Mouse (Mus musculus) lung, adult 10 weeks (tissue): ENCODE results near the gene Adra2b. TPM values are rescaled to one million over a fixed set of nuclear protein-coding genes. Genes with fewer than 3 reads are reported as not detected.

Experiments
- polyA plus RNA-seq: library from polyadenylated mRNA; stranded (reverse); fragments of 350-450 nt; fragmentation: Illumina TruSeq; extraction: RNeasy Lipid Tissue Mini Kit (QIAGEN cat#74804); gene quantifications from one replicate; pipeline ENCODE4 v1.2.3, GENCODE M21; 2014; ENCODE audit warnings: low read depth, low replicate concordance; ENCODE audit not compliant: insufficient read depth

The Adra2b gene
- 0.08 TPM for polyA plus RNA-seq

DNA sequence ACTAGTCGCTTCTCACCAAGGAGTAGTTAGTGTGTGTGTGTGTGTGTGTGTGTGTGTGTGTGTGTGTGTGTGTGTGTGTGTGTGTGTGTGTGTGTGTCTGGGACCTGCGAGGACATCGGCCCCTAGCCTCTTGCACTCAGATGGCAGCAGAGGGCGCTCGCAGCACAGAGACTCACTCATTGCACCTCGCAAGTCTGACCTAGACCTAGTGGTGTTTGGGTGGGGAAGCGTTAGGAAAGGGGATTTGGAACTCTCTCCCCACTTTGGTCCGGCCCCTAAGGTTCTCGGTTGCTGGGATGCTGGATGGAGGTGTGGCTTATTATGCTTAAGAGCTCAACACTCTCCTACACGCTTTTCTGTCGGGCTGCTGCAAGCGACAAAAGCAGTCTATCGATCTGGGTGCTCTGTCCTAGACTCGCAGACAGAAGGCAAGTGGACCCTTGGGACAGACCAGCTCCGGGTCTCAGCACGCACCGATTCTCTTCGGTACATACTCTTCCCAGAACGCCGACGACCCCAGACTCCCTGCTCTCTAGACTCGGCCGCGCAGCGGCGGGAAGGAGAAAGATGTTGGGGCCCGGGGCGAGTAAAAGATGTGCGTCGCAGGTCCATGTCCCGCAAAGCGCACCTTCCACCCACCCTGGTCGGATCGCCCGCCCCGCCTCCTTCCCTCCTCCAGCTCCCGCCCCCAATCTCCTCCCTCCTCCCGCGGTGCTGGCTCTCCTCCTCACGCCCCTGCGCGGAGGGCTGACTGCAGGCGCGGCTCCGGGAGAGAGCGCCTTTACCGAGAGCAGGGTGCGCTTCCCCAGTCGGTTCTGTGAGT lies at the start of gene Adra2b:
Gene Adra2b, plus strand, starts transcription at position 750 of the 823 bp plus-strand sequence.

DNA sequence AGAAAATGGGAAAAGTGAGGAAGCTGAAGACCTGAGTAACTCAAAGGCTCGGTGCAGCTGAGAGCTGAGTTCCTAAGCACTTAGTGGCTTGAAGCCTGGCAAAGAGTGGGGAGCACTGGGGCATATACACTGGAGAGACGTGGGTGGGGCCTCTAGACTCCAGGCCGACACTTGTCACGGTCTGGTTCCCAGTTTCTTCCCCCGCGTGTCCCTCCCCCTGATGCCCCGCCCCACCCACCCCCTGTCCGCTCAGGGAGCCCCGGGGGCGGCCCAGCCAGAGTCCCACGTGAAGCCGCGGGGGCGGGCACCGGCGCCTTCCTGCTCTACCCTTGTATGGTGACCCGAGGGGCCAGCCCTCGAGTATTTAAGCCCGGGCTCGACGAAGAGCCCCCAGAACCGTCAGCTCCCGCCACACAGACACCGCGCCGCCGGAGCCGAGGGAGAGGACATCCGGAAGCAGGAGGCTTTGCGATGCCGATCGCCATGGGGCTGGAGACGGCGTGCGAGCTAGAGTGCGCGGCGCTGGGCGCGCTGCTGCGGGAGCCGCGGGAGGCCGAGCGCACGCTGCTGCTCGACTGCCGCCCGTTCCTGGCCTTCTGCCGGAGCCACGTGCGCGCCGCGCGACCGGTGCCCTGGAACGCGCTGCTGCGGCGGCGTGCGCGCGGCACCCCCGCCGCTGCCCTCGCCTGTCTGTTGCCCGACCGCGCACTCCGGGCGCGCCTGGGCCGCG lies 27.1 kb upstream of the Adra2b start, which contains the start of gene Dusp2:
Gene Dusp2, plus strand, starts transcription at position 393 of the 730 bp plus-strand sequence.

DNA sequence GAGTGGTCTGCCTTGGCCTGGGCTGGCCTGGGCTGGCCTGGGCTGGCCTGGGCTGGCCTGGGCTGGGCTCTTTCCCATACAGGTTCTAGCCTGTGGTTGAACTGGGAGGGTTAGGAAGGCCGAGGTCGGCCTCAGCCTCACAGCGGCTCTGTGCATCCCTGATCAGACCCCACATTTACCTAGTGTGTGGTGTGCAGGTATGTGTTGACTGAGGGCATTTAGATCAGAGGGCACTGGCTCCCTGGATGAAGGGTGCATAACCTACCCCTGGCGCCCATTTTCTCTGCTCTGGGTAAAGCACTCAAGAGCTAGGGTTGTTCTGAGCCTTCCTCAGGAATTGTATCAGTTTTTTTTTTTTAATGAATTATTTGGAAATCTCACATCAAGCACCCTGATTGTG lies 24.6 kb upstream of the Adra2b start, which contains the start of gene Astl:
Gene Astl, plus strand, starts transcription at position 224 of the 400 bp plus-strand sequence.

Other genes with a start within 250 kb of the Adra2b start
- gene Ncaph, start 229.3 kb upstream of the Adra2b start, polyA plus RNA-seq = 3.5 TPM
- 7.6 TPM for gene Itpripl1, start 219.8 kb upstream of the Adra2b start, polyA plus RNA-seq
- 1.3 TPM for gene 1810024B03Rik, start 154.9 kb upstream of the Adra2b start, polyA plus RNA-seq
- 23.3 TPM for gene Snrnp200, start 154.8 kb upstream of the Adra2b start, polyA plus RNA-seq
- 56.5 TPM for gene Ciao1, start 115.4 kb upstream of the Adra2b start, polyA plus RNA-seq
- 22.1 TPM for gene Tmem127, start 115.3 kb upstream of the Adra2b start, polyA plus RNA-seq
- gene Stard7, start 93.0 kb upstream of the Adra2b start, polyA plus RNA-seq = 27.9 TPM
- 5.6 TPM for gene Dusp2, start 27.0 kb upstream of the Adra2b start, polyA plus RNA-seq
- gene Astl, start 24.6 kb upstream of the Adra2b start, polyA plus RNA-seq = not detected
- gene Gpat2, start 62.0 kb downstream of the Adra2b start, polyA plus RNA-seq = not detected
- 16.4 TPM for gene Fahd2a, start 81.4 kb downstream of the Adra2b start, polyA plus RNA-seq
- gene Kcnip3, start 158.9 kb downstream of the Adra2b start, polyA plus RNA-seq = 1.6 TPM
- 1.1 TPM for gene Prom2, start 178.3 kb downstream of the Adra2b start, polyA plus RNA-seq
- gene Zfp661, start 223.9 kb downstream of the Adra2b start, polyA plus RNA-seq = 1.4 TPM
- gene Mrps5, start 224.0 kb downstream of the Adra2b start, polyA plus RNA-seq = 30.5 TPM